In the genomic region with DNA sequence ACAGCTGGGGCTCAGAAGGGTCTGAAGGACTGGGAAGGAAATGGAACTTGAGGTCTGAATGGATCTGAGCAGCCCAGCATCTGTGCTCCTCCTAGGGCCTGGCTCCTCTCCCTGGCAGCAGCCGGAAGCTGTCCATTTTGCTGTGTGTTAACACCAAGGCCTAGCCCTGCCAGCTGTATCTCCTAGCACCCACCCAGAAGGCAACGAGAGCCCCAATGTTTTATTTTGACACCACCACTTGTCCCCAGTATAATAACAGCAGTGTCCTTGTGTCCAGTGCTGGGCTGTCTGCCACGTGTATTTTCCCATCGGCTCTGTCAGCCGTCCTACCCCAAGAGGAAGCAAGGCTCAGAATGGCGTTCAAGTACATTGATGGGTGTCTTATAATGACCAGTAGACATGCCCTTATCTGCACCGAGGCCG, we compare ENCODE assay signal across 11 mouse cellular contexts. TPM values are rescaled to one million over a fixed set of nuclear protein-coding genes. Genes with fewer than 3 reads are reported as not detected.
A peak's percentile ranks its signal among the peaks of the same experiment; 100 is the strongest.
DNase-seq lines count a peak whose midpoint lies in the region; ATAC-seq lines count a peak whose summit lies in the region.
"Had no signal": no experiment of that assay in that cellular context is flagged by ENCODE, and none has a peak within 500 bp of the region (broad histone marks: within the 10 kb centered on the region; RNA-seq: fewer than 3 reads in every experiment).

No protein-coding gene starts in this region.

- no peaks in the 10 kb centered on the region for H3K9me3 ChIP-seq in kidney, embryonic 16.5 days (ENCODE audit: low read length)
- H3K9me3 ChIP-seq in embryonic facial prominence, embryonic 11.5 days (replicated peaks; ENCODE audit: control insufficient read depth, low read length): no peaks in the 10 kb centered on the region
- H3K9me3 ChIP-seq: G1E; liver, embryonic 13.5 days had no signal

- no peak for ATAC-seq in kidney, embryonic 16.5 days (ENCODE audit: low FRiP score, low TSS enrichment)
- ATAC-seq in embryonic facial prominence, embryonic 11.5 days (replicated peaks; ENCODE audit: insufficient number of reproducible peaks, low FRiP score, low TSS enrichment, low read depth): no peak
- no peak for ATAC-seq in erythroblast, adult 5-6 weeks (replicated peaks; ENCODE audit: low FRiP score, poor library complexity, severe bottlenecking)
- ATAC-seq in erythroid progenitor cell, adult 5-6 weeks (replicated peaks; ENCODE audit: low FRiP score, poor library complexity, severe bottlenecking): no peak

- no peak overlapping the region for H3K4me3 ChIP-seq in kidney, embryonic 16.5 days (ENCODE audit: low read length)
- no peak overlapping the region for H3K4me3 ChIP-seq in embryonic facial prominence, embryonic 11.5 days (ENCODE audit: low read depth, low read length)
- H3K4me3 ChIP-seq: erythroblast, embryonic 14.5 days; liver, embryonic 13.5 days had no signal

- WGBS in kidney, embryonic 16.5 days: 64% methylated on average over 8 of the region's 8 CpGs
- WGBS in embryonic facial prominence, embryonic 11.5 days: 76% methylated on average over 8 of the region's 8 CpGs

- H3K4me2 ChIP-seq in kidney, embryonic 16.5 days (replicated peaks; ENCODE audit: low read depth, low read length): no peak overlapping the region
- H3K4me2 ChIP-seq in embryonic facial prominence, embryonic 11.5 days (ENCODE audit: low read depth, low read length): no peak overlapping the region; the same call in 1 of the 2 replicates
- H3K4me2 ChIP-seq: liver, embryonic 13.5 days had no signal

- H3K36me3 ChIP-seq in kidney, embryonic 16.5 days (ENCODE audit: insufficient read depth, low read length): no peaks in the 10 kb centered on the region
- no peaks in the 10 kb centered on the region; the same call in 1 of the 2 replicates for H3K36me3 ChIP-seq in embryonic facial prominence, embryonic 11.5 days (replicated peaks; ENCODE audit: control insufficient read depth, insufficient read depth, low read depth, low read length)
- H3K36me3 ChIP-seq: G1E; liver, embryonic 13.5 days had no signal

- peaks cover 75% of the 10 kb centered on the region for H3K4me1 ChIP-seq in kidney, embryonic 16.5 days (ENCODE audit: insufficient read depth, low read length)
- H3K4me1 ChIP-seq in embryonic facial prominence, embryonic 11.5 days (ENCODE audit: control insufficient read depth, insufficient read depth, low read length): peaks cover 8% of the 10 kb centered on the region; the same call in 1 of the 2 replicates

- 0 out of 2 replicates have a peak overlapping the region, but pooled peaks have one; percentile 4 for H3K9ac ChIP-seq in kidney, embryonic 16.5 days (replicated peaks; ENCODE audit: low read length)
- H3K9ac ChIP-seq in embryonic facial prominence, embryonic 11.5 days (replicated peaks; ENCODE audit: low read length): 0 out of 2 replicates have a peak overlapping the region, but pooled peaks have one; percentile 9
- H3K9ac ChIP-seq: liver, embryonic 13.5 days had no signal

- no peaks in the 10 kb centered on the region for H3K27me3 ChIP-seq in kidney, embryonic 16.5 days (ENCODE audit: insufficient read depth, low read length)
- H3K27me3 ChIP-seq in embryonic facial prominence, embryonic 11.5 days (ENCODE audit: control insufficient read depth, insufficient read depth, low read length): no peaks in the 10 kb centered on the region
- H3K27me3 ChIP-seq: liver, embryonic 13.5 days had no signal

- peak overlapping the region; percentile 75 for H3K27ac ChIP-seq in kidney, embryonic 16.5 days (ENCODE audit: low read length)
- no peak overlapping the region; the same call in 1 of the 2 replicates for H3K27ac ChIP-seq in embryonic facial prominence, embryonic 11.5 days (replicated peaks; ENCODE audit: low read depth, low read length)
- H3K27ac ChIP-seq: liver, embryonic 13.5 days had no signal

- intact Hi-C loops in heart, postnatal 10 days (cut with DNase I): no loop called here

- no peak for DNase-seq in kidney, postnatal 25 days
- no peak for DNase-seq in embryonic facial prominence, embryonic 11.5 days (ENCODE audit: low spot score)
- DNase-seq in heart, postnatal 10 days: peak; percentile 60 to 66
- peak; percentile 39 to 79 for DNase-seq in lung, postnatal 4 days
- DNase-seq in embryo, embryonic 10.5 days (ENCODE audit: low spot score): no peak
- DNase-seq: liver, embryonic 13.5 days had no signal

RNA-seq across cellular contexts. Expression of a gene that starts 17.4 kb away (rescaled TPM):
- polyA plus RNA-seq in kidney, embryonic 16.5 days (2015; fragmentation: Nextera tagmentation; extraction: Ambion mirVana): 37.9 and 41.5 TPM in 2 replicates
- polyA plus RNA-seq in embryonic facial prominence, embryonic 11.5 days (2014; fragmentation: Nextera tagmentation; extraction: Ambion mirVana): 59.5 and 60.3 TPM in 2 replicates
- 10 to 100 TPM; 10.8 to 17.1 TPM for total RNA-seq in heart, postnatal 10 days (2021)
- not detected in 2 replicates for total RNA-seq in erythroblast, adult 5-6 weeks (2015; ENCODE audit: low replicate concordance)
- total RNA-seq in erythroblast, adult 5-6 weeks (2017; ENCODE audit: low replicate concordance): not detected in 2 replicates
- not detected in 2 replicates for total RNA-seq in erythroid progenitor cell, adult 5-6 weeks (2015; ENCODE audit: low replicate concordance)
- 0.39 TPM in 1 of 2 replicates, not detected in the other for total RNA-seq in erythroid progenitor cell, adult 5-6 weeks (2017; ENCODE audit: low replicate concordance)
- polyA plus RNA-seq: erythroblast, embryonic 14.5 days; G1E had no signal

RNA-seq across cellular contexts. Expression of a gene that starts 51.2 kb away (rescaled TPM):
- polyA plus RNA-seq in kidney, embryonic 16.5 days (2015; fragmentation: Nextera tagmentation; extraction: Ambion mirVana): 0.24 and 0.34 TPM in 2 replicates
- 0.10 TPM in 1 of 2 replicates, not detected in the other for polyA plus RNA-seq in embryonic facial prominence, embryonic 11.5 days (2014; fragmentation: Nextera tagmentation; extraction: Ambion mirVana)
- total RNA-seq in heart, postnatal 10 days (2021): 10 to 100 TPM; 23.4 to 24.3 TPM
- not detected in 2 replicates for total RNA-seq in erythroblast, adult 5-6 weeks (2015; ENCODE audit: low replicate concordance)
- not detected in 2 replicates for total RNA-seq in erythroblast, adult 5-6 weeks (2017; ENCODE audit: low replicate concordance)
- not detected in 2 replicates for total RNA-seq in erythroid progenitor cell, adult 5-6 weeks (2015; ENCODE audit: low replicate concordance)
- not detected in 2 replicates for total RNA-seq in erythroid progenitor cell, adult 5-6 weeks (2017; ENCODE audit: low replicate concordance)
- polyA plus RNA-seq: erythroblast, embryonic 14.5 days; G1E had no signal

Comparison
In these comparisons a context has a peak if more than half of its experiments do, and no peak if none do; other contexts are left out.
1. DNase-seq: peak in heart, postnatal 10 days (2 of 2) and lung, postnatal 4 days (2 of 2); none in kidney, postnatal 25 days (0 of 2), embryonic facial prominence, embryonic 11.5 days (single experiment) and embryo, embryonic 10.5 days (single experiment).
2. RNA of a gene that starts 17.4 kb away (total RNA-seq): 10.8 to 17.1 TPM in heart, postnatal 10 days; not detected in erythroblast, adult 5-6 weeks and 0.39 TPM in erythroid progenitor cell, adult 5-6 weeks; every median in the first group is over 4 times any median in the second.
3. RNA of a gene that starts 51.2 kb away (total RNA-seq): 23.4 to 24.3 TPM in heart, postnatal 10 days; not detected in erythroblast, adult 5-6 weeks and not detected in erythroid progenitor cell, adult 5-6 weeks; every median in the first group is over 10 times any median in the second.